Mouse (Mus musculus): ENCODE measurements around the gene 4930402F06Rik. TPM values are rescaled to one million over a fixed set of nuclear protein-coding genes. Genes with fewer than 3 reads are reported as not detected.

The 4930402F06Rik gene
- polyA plus RNA-seq, 1 experiment from 2014 or later, result not detected

GRCm38 (mm10) chr2:35433428-35433827 lies 36.5 kb upstream of the 4930402F06Rik start:
- no peak overlapping the region for H3K4me2 ChIP-seq
- 47% methylated on average over 4 of the region's 4 CpGs for WGBS
- no peak overlapping the region for H3K4me3 ChIP-seq
- ATAC-seq (ENCODE audit: insufficient number of reproducible peaks, insufficient read depth, low FRiP score, low TSS enrichment, low read depth), result no peak
- H3K27ac ChIP-seq, result 0 out of 2 replicates have a peak overlapping the region, but pooled peaks have one; percentile 22
- H3K9ac ChIP-seq, result 0 out of 2 replicates have a peak overlapping the region, but pooled peaks have one; percentile 16
- no peaks in the 10 kb centered on the region for H3K27me3 ChIP-seq
- H3K9me3 ChIP-seq, result no peaks in the 10 kb centered on the region
- no peaks in the 10 kb centered on the region for H3K36me3 ChIP-seq
- H3K4me1 ChIP-seq, result peaks cover 41% of the 10 kb centered on the region

GRCm38 (mm10) chr2:35432472-35432871 lies 35.5 kb upstream of the 4930402F06Rik start:
- Histone ChIP-seq H3K4me2 (peak overlapping the region; percentile 5; the same call in 1 of the 2 replicates), H3K27me3 (no peaks in the 10 kb centered on the region), H3K36me3 (no peaks in the 10 kb centered on the region), H3K27ac (peak overlapping the region; percentile 48), H3K9me3 (no peaks in the 10 kb centered on the region), H3K4me3 (no peak overlapping the region), H3K4me1 (peaks cover 41% of the 10 kb centered on the region), H3K9ac (0 out of 2 replicates have a peak overlapping the region, but pooled peaks have one; percentile 32)
- ATAC-seq (ENCODE audit: insufficient number of reproducible peaks, insufficient read depth, low FRiP score, low TSS enrichment, low read depth), result no peak
- 31% methylated on average over 7 of the region's 7 CpGs for WGBS

DNA sequence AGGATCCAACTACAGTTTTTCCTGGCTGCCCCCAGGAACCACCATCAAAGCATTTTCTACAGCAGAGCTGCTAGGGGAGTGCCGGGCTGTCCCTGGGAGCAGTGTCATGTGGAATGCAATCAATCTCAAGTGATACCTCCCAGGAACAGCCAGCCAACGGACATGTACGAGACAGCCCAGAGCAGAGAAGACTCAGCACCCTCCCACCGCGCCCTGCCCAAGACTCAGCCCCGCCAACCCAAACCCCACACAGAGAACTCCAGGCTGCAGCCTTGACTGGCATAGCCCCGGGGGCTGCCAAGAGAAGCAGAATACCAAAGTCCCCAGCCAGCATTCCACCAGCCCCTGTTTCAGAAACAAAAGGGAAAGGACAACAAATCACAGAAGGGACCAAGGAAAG lies 35.0 kb upstream of the 4930402F06Rik start:
- no peak for ATAC-seq (ENCODE audit: insufficient number of reproducible peaks, insufficient read depth, low FRiP score, low TSS enrichment, low read depth)
- Histone ChIP-seq H3K27me3 (no peaks in the 10 kb centered on the region), H3K4me1 (peaks cover 41% of the 10 kb centered on the region), H3K4me2 (peak overlapping the region; percentile 5; the same call in 1 of the 2 replicates), H3K9me3 (no peaks in the 10 kb centered on the region), H3K36me3 (no peaks in the 10 kb centered on the region), H3K9ac (0 out of 2 replicates have a peak overlapping the region, but pooled peaks have one; percentile 32), H3K27ac (peak overlapping the region; percentile 48), H3K4me3 (no peak overlapping the region)
- 45% methylated on average over 7 of the region's 7 CpGs for WGBS

DNA sequence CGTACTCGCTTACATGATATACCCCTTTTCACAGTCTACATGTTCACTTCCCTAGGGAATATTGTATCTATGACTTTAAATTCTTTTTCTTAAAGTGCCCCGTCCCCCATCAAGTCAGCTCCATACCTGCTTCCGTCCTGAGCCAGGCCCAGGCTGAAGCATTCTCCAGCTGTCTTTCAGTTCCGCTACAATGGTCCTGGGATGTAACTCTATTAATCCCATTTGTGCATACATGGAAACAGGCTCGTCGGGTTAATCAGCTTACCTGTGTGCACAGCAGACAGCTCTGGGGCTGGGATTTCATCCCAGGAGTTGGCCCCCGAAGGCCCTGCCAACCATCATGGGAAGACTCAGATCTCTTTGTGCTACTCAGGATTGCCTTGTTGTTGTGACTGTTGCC lies 33.8 kb upstream of the 4930402F06Rik start:
- Histone ChIP-seq H3K9me3 (no peaks in the 10 kb centered on the region), H3K9ac (no peak overlapping the region), H3K4me1 (peaks cover 41% of the 10 kb centered on the region), H3K27me3 (no peaks in the 10 kb centered on the region), H3K4me2 (no peak overlapping the region), H3K4me3 (no peak overlapping the region), H3K27ac (no peak overlapping the region), H3K36me3 (no peaks in the 10 kb centered on the region)
- WGBS, result 75% methylated on average over 8 of the region's 8 CpGs
- no peak for ATAC-seq (ENCODE audit: insufficient number of reproducible peaks, insufficient read depth, low FRiP score, low TSS enrichment, low read depth)

- WGBS, result 52% methylated on average over 4 of the region's 4 CpGs
- Histone ChIP-seq H3K27me3 (no peaks in the 10 kb centered on the region), H3K4me1 (peaks cover 30% of the 10 kb centered on the region), H3K4me3 (no peak overlapping the region), H3K36me3 (0 out of 2 replicates have a peak, but pooled peaks cover 3% of the 10 kb centered on the region), H3K9ac (no peak overlapping the region), H3K27ac (no peak overlapping the region), H3K9me3 (no peaks in the 10 kb centered on the region), H3K4me2 (no peak overlapping the region)
- ATAC-seq (ENCODE audit: insufficient number of reproducible peaks, insufficient read depth, low FRiP score, low TSS enrichment, low read depth), result no peak
Observed at GRCm38 (mm10) chr2:35428615-35429300, 31.8 kb upstream of the 4930402F06Rik start.

- Histone ChIP-seq H3K4me2 (no peak overlapping the region), H3K36me3 (0 out of 2 replicates have a peak, but pooled peaks cover 3% of the 10 kb centered on the region), H3K9ac (no peak overlapping the region), H3K27ac (no peak overlapping the region), H3K4me3 (no peak overlapping the region), H3K27me3 (no peaks in the 10 kb centered on the region), H3K4me1 (peaks cover 19% of the 10 kb centered on the region), H3K9me3 (no peaks in the 10 kb centered on the region)
- 34% methylated on average over 2 of the region's 2 CpGs for WGBS
- no peak for ATAC-seq (ENCODE audit: insufficient number of reproducible peaks, insufficient read depth, low FRiP score, low TSS enrichment, low read depth)
Observed at GRCm38 (mm10) chr2:35427559-35427958, 30.6 kb upstream of the 4930402F06Rik start.

DNA sequence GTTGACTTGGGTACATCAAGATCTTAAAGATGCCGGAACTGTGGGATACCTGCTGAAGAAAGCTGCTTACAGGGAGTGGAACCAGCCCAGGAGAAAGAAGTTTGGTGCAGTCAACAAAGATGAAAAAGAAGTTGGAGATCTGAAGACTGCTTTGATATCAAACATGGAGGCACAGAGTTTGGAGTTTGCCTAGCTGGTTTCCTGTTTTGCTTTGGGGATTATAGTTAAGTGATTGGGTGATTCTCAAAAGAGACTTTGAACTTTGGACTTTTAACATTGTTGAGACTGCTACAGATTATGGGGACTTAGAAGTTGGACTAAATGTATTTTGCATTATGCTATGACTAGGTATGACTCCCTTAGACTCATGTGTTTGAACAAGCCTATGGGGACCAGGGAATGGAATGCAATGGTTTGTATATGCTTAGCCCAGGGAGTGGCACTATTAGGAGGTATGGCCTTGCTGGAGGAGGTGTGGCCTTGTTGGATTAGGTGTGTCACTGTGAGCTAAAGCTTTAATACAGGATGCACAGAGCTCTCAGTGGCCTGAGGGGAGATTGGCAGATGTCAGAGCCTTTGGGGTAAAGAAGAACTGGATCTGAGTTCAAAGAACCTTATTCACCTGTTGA lies 26.9 kb upstream of the 4930402F06Rik start:
- no peak for ATAC-seq (ENCODE audit: insufficient number of reproducible peaks, insufficient read depth, low FRiP score, low TSS enrichment, low read depth)
- H3K4me1 ChIP-seq, result peaks cover 5% of the 10 kb centered on the region
- H3K27ac ChIP-seq, result no peak overlapping the region
- no peak overlapping the region for H3K9ac ChIP-seq
- H3K4me2 ChIP-seq, result no peak overlapping the region
- peaks cover 7% of the 10 kb centered on the region; the same call in 1 of the 2 replicates for H3K9me3 ChIP-seq
- 95% methylated on average over 1 of the region's 1 CpGs for WGBS
- H3K36me3 ChIP-seq, result peaks cover 26% of the 10 kb centered on the region
- H3K4me3 ChIP-seq, result no peak overlapping the region
- H3K27me3 ChIP-seq, result no peaks in the 10 kb centered on the region

DNA sequence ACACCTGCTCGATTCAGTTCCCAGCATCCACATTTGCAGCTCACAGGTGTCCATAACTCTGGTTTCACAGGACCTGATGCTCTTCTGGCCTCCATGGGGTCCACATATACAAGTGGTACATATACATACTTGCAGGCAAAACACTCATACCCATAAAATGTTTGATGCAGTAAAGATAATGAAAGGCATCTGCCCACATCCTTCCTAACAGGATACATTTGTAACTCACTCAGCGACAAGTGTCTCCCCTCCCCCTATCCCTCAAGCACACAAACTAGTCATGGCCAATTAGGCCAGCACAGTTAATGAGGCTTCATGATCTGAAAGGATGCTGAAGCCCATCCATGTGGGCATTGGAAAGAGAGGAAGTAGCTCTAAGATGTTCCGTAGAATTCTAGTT lies 25.4 kb upstream of the 4930402F06Rik start:
- Histone ChIP-seq H3K36me3 (peaks cover 27% of the 10 kb centered on the region), H3K4me3 (no peak overlapping the region), H3K4me1 (peaks cover 5% of the 10 kb centered on the region), H3K9ac (no peak overlapping the region), H3K27me3 (no peaks in the 10 kb centered on the region), H3K27ac (no peak overlapping the region), H3K9me3 (peaks cover 8% of the 10 kb centered on the region; the same call in 1 of the 2 replicates), H3K4me2 (no peak overlapping the region)
- ATAC-seq (ENCODE audit: insufficient number of reproducible peaks, insufficient read depth, low FRiP score, low TSS enrichment, low read depth), result no peak
- 77% methylated on average over 3 of the region's 3 CpGs for WGBS

DNA sequence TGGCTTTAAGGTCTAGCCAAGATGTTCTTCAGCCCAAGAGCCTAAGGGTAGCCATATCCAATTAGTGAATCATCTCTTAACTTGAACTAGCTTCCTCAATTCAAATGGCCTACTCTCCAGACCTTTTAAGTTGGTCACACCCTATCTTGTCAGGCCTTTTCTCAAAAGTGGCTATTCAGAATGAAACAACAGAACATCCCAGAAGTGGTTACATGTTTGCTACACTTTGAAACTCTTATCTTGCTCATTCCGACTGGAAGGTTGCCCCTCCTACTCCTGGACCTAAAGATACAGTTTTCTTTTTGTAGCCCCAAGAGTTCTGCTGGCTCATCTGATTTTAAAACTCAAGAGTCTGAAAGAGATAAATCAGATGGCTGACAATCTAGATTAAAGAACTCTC lies 23.7 kb upstream of the 4930402F06Rik start:
- Histone ChIP-seq H3K27me3 (no peaks in the 10 kb centered on the region), H3K9me3 (peaks cover 8% of the 10 kb centered on the region; the same call in 1 of the 2 replicates), H3K36me3 (peaks cover 27% of the 10 kb centered on the region), H3K4me1 (peaks cover 5% of the 10 kb centered on the region), H3K27ac (no peak overlapping the region), H3K9ac (no peak overlapping the region), H3K4me3 (no peak overlapping the region), H3K4me2 (no peak overlapping the region)
- ATAC-seq (ENCODE audit: insufficient number of reproducible peaks, insufficient read depth, low FRiP score, low TSS enrichment, low read depth), result no peak
- 73% methylated on average over 1 of the region's 1 CpGs for WGBS

DNA sequence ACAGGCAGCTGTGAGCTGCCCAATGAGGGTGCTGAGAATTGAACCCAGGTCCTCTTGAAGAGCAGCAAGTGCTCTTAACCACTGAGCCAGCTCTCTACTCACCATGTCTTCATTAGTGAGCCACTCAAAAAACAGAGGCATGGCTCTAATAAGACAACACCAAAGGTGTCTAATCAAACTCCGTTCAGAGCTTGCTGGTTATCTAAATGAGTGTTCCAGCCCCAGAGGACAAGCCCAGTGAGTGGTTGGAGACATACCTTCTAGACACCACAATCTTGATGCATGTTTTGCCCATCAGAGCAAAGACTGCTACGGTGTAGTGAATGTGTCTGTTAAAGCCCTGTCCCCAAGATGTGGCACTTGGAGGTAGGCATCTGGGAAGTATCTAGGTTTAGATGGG lies 22.7 kb upstream of the 4930402F06Rik start:
- Histone ChIP-seq H3K36me3 (peaks cover 27% of the 10 kb centered on the region), H3K4me1 (peaks cover 5% of the 10 kb centered on the region), H3K9me3 (peaks cover 8% of the 10 kb centered on the region; the same call in 1 of the 2 replicates), H3K4me3 (no peak overlapping the region), H3K27ac (no peak overlapping the region), H3K4me2 (no peak overlapping the region), H3K27me3 (no peaks in the 10 kb centered on the region), H3K9ac (no peak overlapping the region)
- ATAC-seq (ENCODE audit: insufficient number of reproducible peaks, insufficient read depth, low FRiP score, low TSS enrichment, low read depth), result no peak
- 93% methylated on average over 2 of the region's 2 CpGs for WGBS

DNA sequence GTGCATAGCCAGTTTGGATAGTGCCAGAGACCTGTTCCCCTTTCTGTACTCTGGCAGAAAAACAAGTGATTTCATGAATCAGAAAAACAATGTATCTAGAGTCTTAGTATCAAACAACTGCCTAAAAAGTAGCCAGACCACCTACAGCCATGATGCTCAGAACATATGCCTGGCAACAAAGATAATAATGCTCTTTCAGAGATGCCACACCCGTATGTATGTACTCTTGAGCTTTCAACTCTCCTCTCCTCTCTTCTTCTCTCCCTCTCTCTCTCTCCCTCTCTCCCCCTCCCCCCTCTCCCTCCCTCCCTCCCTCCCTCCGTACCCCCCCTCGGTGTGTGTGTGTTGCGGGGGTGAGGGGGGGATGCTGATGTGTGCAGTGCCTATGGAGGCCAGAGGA lies 22.3 kb upstream of the 4930402F06Rik start:
- Histone ChIP-seq H3K9me3 (peaks cover 8% of the 10 kb centered on the region; the same call in 1 of the 2 replicates), H3K4me3 (no peak overlapping the region), H3K4me2 (no peak overlapping the region), H3K4me1 (peaks cover 5% of the 10 kb centered on the region), H3K27ac (no peak overlapping the region), H3K9ac (no peak overlapping the region), H3K36me3 (peaks cover 24% of the 10 kb centered on the region), H3K27me3 (no peaks in the 10 kb centered on the region)
- WGBS, result 95% methylated on average over 4 of the region's 4 CpGs
- no peak for ATAC-seq (ENCODE audit: insufficient number of reproducible peaks, insufficient read depth, low FRiP score, low TSS enrichment, low read depth)

DNA sequence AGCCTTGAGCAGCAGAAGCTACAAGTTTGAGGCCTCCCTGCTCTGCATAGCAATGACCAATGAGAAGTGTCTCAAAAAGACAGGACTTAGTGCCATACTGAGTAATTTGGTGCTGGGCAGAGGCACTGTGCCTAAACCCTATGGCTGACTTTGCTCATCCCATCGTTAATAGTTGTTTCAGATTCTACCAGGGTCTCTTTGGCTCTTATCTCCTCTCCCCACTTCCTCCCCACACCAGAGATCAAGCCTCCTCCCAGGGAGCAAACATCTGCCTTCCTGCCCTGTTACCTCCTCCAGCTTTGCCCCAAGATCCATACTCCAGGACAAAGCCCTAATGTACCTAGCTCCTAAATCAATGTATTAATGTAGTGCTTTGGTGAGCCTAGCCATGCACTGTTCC lies 20.3 kb upstream of the 4930402F06Rik start:
- no peak for ATAC-seq (ENCODE audit: insufficient number of reproducible peaks, insufficient read depth, low FRiP score, low TSS enrichment, low read depth)
- Histone ChIP-seq H3K27ac (no peak overlapping the region), H3K4me1 (peaks cover under 1% of the 10 kb centered on the region; the same call in 1 of the 2 replicates), H3K36me3 (peaks cover 24% of the 10 kb centered on the region), H3K27me3 (no peaks in the 10 kb centered on the region), H3K9ac (no peak overlapping the region), H3K9me3 (peaks cover 8% of the 10 kb centered on the region; the same call in 1 of the 2 replicates), H3K4me3 (no peak overlapping the region), H3K4me2 (no peak overlapping the region)
- WGBS, result 84% methylated on average over 1 of the region's 1 CpGs
